Mouse (Mus musculus): ENCODE data around the gene Kcng3.

- TF ChIP-seq CTCF (IDR thresholded peaks at IDR 0.05; ENCODE audit: low read depth) (no peak), EP300 (optimal IDR thresholded peaks at IDR 0.05) (no peak)
These were observed 19.4 kb upstream of the Kcng3 start for GRCm38 (mm10) chr17:83650932-83651682.
